ENCODE assay signal across 9 mouse cellular contexts in the genomic region with DNA sequence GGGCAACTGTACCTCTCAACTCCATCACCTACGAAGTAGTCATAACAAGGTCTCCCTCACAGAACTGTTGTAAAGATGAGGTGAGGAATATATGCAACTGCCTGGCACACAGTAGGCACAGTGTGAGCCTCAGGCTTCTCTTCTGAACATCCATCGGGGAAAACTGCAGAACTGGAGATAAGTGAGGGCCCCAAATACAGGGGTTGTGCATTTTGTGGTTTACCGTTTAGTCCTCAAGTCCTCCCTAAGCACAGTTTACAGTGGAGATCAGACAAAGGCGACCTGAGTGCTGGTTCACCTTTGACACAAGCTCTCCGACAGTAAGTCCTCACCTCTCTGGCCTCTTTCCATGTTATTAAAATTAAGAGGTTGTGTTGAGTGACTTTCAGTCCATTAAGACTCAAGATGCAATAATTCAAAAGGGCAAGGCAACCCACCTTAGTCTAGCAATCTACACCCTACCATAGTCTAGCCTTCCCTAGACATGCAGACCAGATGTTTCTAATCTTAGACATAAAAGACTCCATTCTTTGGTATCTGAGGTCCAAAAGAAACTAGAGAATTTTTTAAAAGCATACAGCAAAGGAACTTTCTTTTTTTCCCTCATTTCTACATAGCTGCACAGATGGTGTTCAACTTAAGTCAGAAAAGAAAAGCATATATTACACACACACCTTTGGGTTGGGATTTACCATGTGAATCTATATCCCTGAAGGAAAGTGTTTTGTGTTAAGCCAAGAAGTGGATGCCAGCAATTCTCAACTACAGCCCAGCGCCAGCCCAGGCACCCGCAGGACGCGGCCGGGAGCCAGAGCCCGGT. TPM values are rescaled to one million over a fixed set of nuclear protein-coding genes. Genes with fewer than 3 reads are reported as not detected.
DNase-seq lines count a peak whose midpoint lies in the region; ATAC-seq and TF ChIP-seq lines count a peak whose summit lies in the region.
"Had no signal": no experiment of that assay in that cellular context is flagged by ENCODE, and none has a peak within 500 bp of the region (broad histone marks: within the 10 kb centered on the region; RNA-seq: fewer than 3 reads in every experiment).

No protein-coding gene starts in this region.

- TF ChIP-seq CTCF in hindbrain, postnatal 0 days (IDR thresholded peaks at IDR 0.05; ENCODE audit: low read depth) = no peak

- peak overlapping the region; percentile 36 for H3K4me2 ChIP-seq in kidney, embryonic 14.5 days (replicated peaks; ENCODE audit: low read depth, low read length)
- peak overlapping the region; percentile 15 for H3K4me2 ChIP-seq in embryonic facial prominence, embryonic 15.5 days (replicated peaks)
- H3K4me2 ChIP-seq in hindbrain, postnatal 0 days (ENCODE audit: low read depth, low read length) = peak overlapping the region; percentile 41
- H3K4me2 ChIP-seq in midbrain, embryonic 15.5 days = peak overlapping the region; percentile 37

- H3K9me3 ChIP-seq in kidney, embryonic 14.5 days (ENCODE audit: control insufficient read depth, low read length) = no peaks in the 10 kb centered on the region
- H3K9me3 ChIP-seq in embryonic facial prominence, embryonic 15.5 days (replicated peaks) = no peaks in the 10 kb centered on the region
- H3K9me3 ChIP-seq in hindbrain, postnatal 0 days (ENCODE audit: low read length) = no peaks in the 10 kb centered on the region
- H3K9me3 ChIP-seq in midbrain, embryonic 15.5 days = no peaks in the 10 kb centered on the region

- 28% methylated on average over 11 of the region's 11 CpGs for WGBS in kidney, embryonic 14.5 days
- WGBS in embryonic facial prominence, embryonic 15.5 days = 34% methylated on average over 11 of the region's 11 CpGs
- 35% methylated on average over 11 of the region's 11 CpGs for WGBS in hindbrain, postnatal 0 days
- 31% methylated on average over 11 of the region's 11 CpGs for WGBS in midbrain, embryonic 15.5 days

- intact Hi-C loops in left cerebral cortex, postnatal 4 days (cut with DNase I) = loop anchor here (5.0 kb wide), 1 partner anchor 76 kb away; no protein-coding TSS in a partner anchor

- peaks cover 58% of the 10 kb centered on the region for H3K4me1 ChIP-seq in kidney, embryonic 14.5 days (ENCODE audit: control insufficient read depth, insufficient read depth, low read length)
- H3K4me1 ChIP-seq in embryonic facial prominence, embryonic 15.5 days = peaks cover 53% of the 10 kb centered on the region
- peaks cover 26% of the 10 kb centered on the region for H3K4me1 ChIP-seq in hindbrain, postnatal 0 days (ENCODE audit: insufficient read depth, low read length)
- peaks cover 49% of the 10 kb centered on the region for H3K4me1 ChIP-seq in midbrain, embryonic 15.5 days

- H3K27me3 ChIP-seq in kidney, embryonic 14.5 days (ENCODE audit: control insufficient read depth, insufficient read depth, low read length) = no peaks in the 10 kb centered on the region
- H3K27me3 ChIP-seq in embryonic facial prominence, embryonic 15.5 days = no peaks in the 10 kb centered on the region
- no peaks in the 10 kb centered on the region for H3K27me3 ChIP-seq in hindbrain, postnatal 0 days (ENCODE audit: insufficient read depth, low read length)
- 0 out of 2 replicates have a peak, but pooled peaks cover 5% of the 10 kb centered on the region for H3K27me3 ChIP-seq in midbrain, embryonic 15.5 days (replicated peaks)
- H3K27me3 ChIP-seq: Patski had no signal

- H3K27ac ChIP-seq in kidney, embryonic 14.5 days (ENCODE audit: low read depth, low read length) = peak overlapping the region; percentile 94
- H3K27ac ChIP-seq in embryonic facial prominence, embryonic 15.5 days (replicated peaks) = peak overlapping the region; percentile 71
- H3K27ac ChIP-seq in hindbrain, postnatal 0 days = peak overlapping the region; percentile 69; the same call in 1 of the 2 replicates
- H3K27ac ChIP-seq in midbrain, embryonic 15.5 days = no peak overlapping the region

- H3K9ac ChIP-seq in kidney, embryonic 14.5 days (ENCODE audit: low read depth, low read length) = peak overlapping the region; percentile 58
- H3K9ac ChIP-seq in embryonic facial prominence, embryonic 15.5 days = no peak overlapping the region
- H3K9ac ChIP-seq in hindbrain, postnatal 0 days (replicated peaks; ENCODE audit: low read length) = 0 out of 2 replicates have a peak overlapping the region, but pooled peaks have one; percentile 13
- no peak overlapping the region for H3K9ac ChIP-seq in midbrain, embryonic 15.5 days

- DNase-seq in kidney, postnatal 4 days = no peak
- no peak for DNase-seq in hindbrain, postnatal 0 days (ENCODE audit: low spot score)
- no peak for DNase-seq in left cerebral cortex, postnatal 4 days
- no peak for DNase-seq in layer of hippocampus, adult 9-11 months
- DNase-seq in layer of hippocampus, adult 8-10 months (ENCODE audit: low spot score in 2 of 2) = no peak

- ATAC-seq in kidney, embryonic 14.5 days (ENCODE audit: low FRiP score, low TSS enrichment) = no peak
- ATAC-seq in embryonic facial prominence, embryonic 15.5 days (ENCODE audit: insufficient number of reproducible peaks, low FRiP score, low TSS enrichment, low read depth) = peak; percentile 21; the same call in 1 of the 2 replicates
- no peak for ATAC-seq in hindbrain, postnatal 0 days
- no peak for ATAC-seq in midbrain, embryonic 15.5 days (replicated peaks)

- no peaks in the 10 kb centered on the region for H3K36me3 ChIP-seq in kidney, embryonic 14.5 days (ENCODE audit: control insufficient read depth, insufficient read depth, low read length)
- H3K36me3 ChIP-seq in embryonic facial prominence, embryonic 15.5 days = no peaks in the 10 kb centered on the region
- no peaks in the 10 kb centered on the region for H3K36me3 ChIP-seq in hindbrain, postnatal 0 days (ENCODE audit: insufficient read depth, low read length)
- H3K36me3 ChIP-seq in midbrain, embryonic 15.5 days (replicated peaks) = no peaks in the 10 kb centered on the region

- H3K4me3 ChIP-seq in kidney, embryonic 14.5 days (ENCODE audit: low read length) = peak overlapping the region; percentile 6; the same call in 1 of the 2 replicates
- peak overlapping the region; percentile 6; the same call in 1 of the 2 replicates for H3K4me3 ChIP-seq in embryonic facial prominence, embryonic 15.5 days (replicated peaks)
- no peak overlapping the region; the same call in 1 of the 2 replicates for H3K4me3 ChIP-seq in hindbrain, postnatal 0 days (ENCODE audit: low read length)
- no peak overlapping the region for H3K4me3 ChIP-seq in midbrain, embryonic 15.5 days

RNA-seq across cellular contexts. Expression of gene Sec22b, which starts 40.7 kb away (rescaled TPM):
- polyA plus RNA-seq in kidney, embryonic 14.5 days (2014; fragmentation: Nextera tagmentation; extraction: Ambion mirVana) = 120 and 136 TPM in 2 replicates
- polyA plus RNA-seq in embryonic facial prominence, embryonic 15.5 days (2015; fragmentation: Nextera tagmentation; extraction: Ambion mirVana) = 163 and 173 TPM in 2 replicates
- 50.9 and 54.6 TPM in 2 replicates for total RNA-seq in hindbrain, postnatal 0 days (2014; rRNA removed)
- polyA plus RNA-seq in hindbrain, postnatal 0 days (2015; fragmentation: Nextera tagmentation; extraction: Ambion mirVana) = 94.7 and 95.1 TPM in 2 replicates
- 89.3 and 93.7 TPM in 2 replicates for polyA plus RNA-seq in midbrain, embryonic 15.5 days (2015; fragmentation: Nextera tagmentation; extraction: Ambion mirVana)
- 10 to 100 TPM; 62.9 to 63.7 TPM for total RNA-seq in left cerebral cortex, postnatal 4 days (2021)
- 10 to 100 TPM; 70.3 to 82.5 (median 74.4) TPM for total RNA-seq in layer of hippocampus, adult 8-10 months (2022)

RNA-seq across cellular contexts. Expression of gene Pde4dip, which starts 53.1 kb away (rescaled TPM):
- 10.7 and 22.1 TPM in 2 replicates for polyA plus RNA-seq in kidney, embryonic 14.5 days (2014; fragmentation: Nextera tagmentation; extraction: Ambion mirVana)
- 29.6 and 32.9 TPM in 2 replicates for polyA plus RNA-seq in embryonic facial prominence, embryonic 15.5 days (2015; fragmentation: Nextera tagmentation; extraction: Ambion mirVana)
- total RNA-seq in hindbrain, postnatal 0 days (2014; rRNA removed) = 79.6 TPM in 2 replicates
- 44.4 and 48.1 TPM in 2 replicates for polyA plus RNA-seq in hindbrain, postnatal 0 days (2015; fragmentation: Nextera tagmentation; extraction: Ambion mirVana)
- 69.7 and 75.7 TPM in 2 replicates for polyA plus RNA-seq in midbrain, embryonic 15.5 days (2015; fragmentation: Nextera tagmentation; extraction: Ambion mirVana)
- total RNA-seq in left cerebral cortex, postnatal 4 days (2021) = 100 to 1,000 TPM; 202 to 223 TPM
- total RNA-seq in layer of hippocampus, adult 8-10 months (2022) = 100 to 1,000 TPM; 195 to 235 (median 214) TPM

Comparison
In these comparisons a context has a peak if more than half of its experiments do, and no peak if none do; other contexts are left out.
1. H3K4me3 ChIP-seq: peak in kidney, embryonic 14.5 days (single experiment) and embryonic facial prominence, embryonic 15.5 days (single experiment); none in hindbrain, postnatal 0 days (single experiment) and midbrain, embryonic 15.5 days (single experiment).
2. H3K9ac ChIP-seq: peak in kidney, embryonic 14.5 days (single experiment) and hindbrain, postnatal 0 days (single experiment); none in embryonic facial prominence, embryonic 15.5 days (single experiment) and midbrain, embryonic 15.5 days (single experiment).
3. Peak in every context shown above with its lines, with median percentiles within 50 percentile points of each other: H3K4me2 ChIP-seq.